ENCODE assay signal across 8 mouse cellular contexts in the genomic region with DNA sequence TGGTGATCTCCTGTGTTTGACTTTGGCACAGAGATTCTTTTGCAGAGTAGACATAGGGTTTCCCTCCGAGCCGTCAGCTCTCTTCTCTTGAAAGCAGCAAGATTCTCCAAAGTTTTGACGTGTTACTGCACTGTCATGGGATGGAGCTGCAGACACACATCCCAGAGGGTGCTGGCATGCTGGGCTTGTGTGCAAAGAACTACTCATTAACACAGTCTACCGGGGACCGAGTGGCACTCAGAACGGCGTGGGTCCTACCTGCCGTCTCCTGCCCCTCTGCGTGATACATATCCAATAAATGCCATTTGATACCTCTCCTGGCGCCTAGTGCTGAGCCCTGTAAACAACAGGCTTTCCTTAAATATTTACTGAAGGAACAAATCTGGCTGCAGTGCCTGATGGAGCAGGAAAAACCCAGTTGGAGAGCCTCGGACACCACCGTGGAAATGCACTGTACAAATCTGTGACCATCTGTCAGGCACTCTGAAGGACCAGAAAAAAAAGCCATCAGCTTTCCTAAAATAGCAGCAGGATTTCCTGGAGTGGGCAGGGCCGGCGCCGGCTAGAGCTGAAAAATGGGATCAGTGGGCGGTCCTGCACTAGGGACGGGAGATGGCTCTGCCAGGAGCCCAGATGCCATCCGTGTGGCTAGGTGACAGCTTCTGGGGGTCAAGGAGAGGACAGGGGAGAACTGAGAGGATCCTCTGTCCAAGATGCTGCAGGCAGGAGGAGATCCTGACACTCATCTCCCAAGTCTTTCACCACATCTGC. TPM values are rescaled to one million over a fixed set of nuclear protein-coding genes. Genes with fewer than 3 reads are reported as not detected.
DNase-seq lines count a peak whose midpoint lies in the region; ATAC-seq and TF ChIP-seq lines count a peak whose summit lies in the region.

No protein-coding gene starts in this region.

- H3K4me3 ChIP-seq in forebrain, embryonic 10.5 days, result no peak overlapping the region
- H3K4me3 ChIP-seq in forebrain, embryonic 11.5 days (ENCODE audit: low read depth, low read length), result no peak overlapping the region
- H3K4me3 ChIP-seq in forebrain, embryonic 13.5 days, result no peak overlapping the region
- peak overlapping the region; percentile 18; the same call in 1 of the 2 replicates for H3K4me3 ChIP-seq in heart, embryonic 15.5 days
- H3K4me3 ChIP-seq in kidney, postnatal 0 days (replicated peaks; ENCODE audit: low read depth, low read length), result no peak overlapping the region

- H3K4me2 ChIP-seq in forebrain, embryonic 11.5 days (ENCODE audit: low read depth, low read length, severe bottlenecking), result no peak overlapping the region
- H3K4me2 ChIP-seq in forebrain, embryonic 13.5 days, result 0 out of 2 replicates have a peak overlapping the region, but pooled peaks have one; percentile 5
- H3K4me2 ChIP-seq in heart, embryonic 15.5 days, result peak overlapping the region; percentile 54
- H3K4me2 ChIP-seq in kidney, postnatal 0 days (ENCODE audit: low read length), result peak overlapping the region; percentile 30; the same call in 1 of the 2 replicates

- H3K9me3 ChIP-seq in forebrain, embryonic 10.5 days, result peaks cover 8% of the 10 kb centered on the region; the same call in 1 of the 2 replicates
- H3K9me3 ChIP-seq in forebrain, embryonic 11.5 days (ENCODE audit: control insufficient read depth, low read length), result no peaks in the 10 kb centered on the region
- 0 out of 2 replicates have a peak, but pooled peaks cover 7% of the 10 kb centered on the region for H3K9me3 ChIP-seq in forebrain, embryonic 13.5 days (replicated peaks)
- H3K9me3 ChIP-seq in heart, embryonic 15.5 days (replicated peaks), result no peaks in the 10 kb centered on the region
- H3K9me3 ChIP-seq in kidney, postnatal 0 days (replicated peaks; ENCODE audit: low read length), result no peaks in the 10 kb centered on the region; the same call in 1 of the 2 replicates

- H3K27ac ChIP-seq in forebrain, embryonic 10.5 days, result peak overlapping the region; percentile 63
- no peak overlapping the region for H3K27ac ChIP-seq in forebrain, embryonic 11.5 days (ENCODE audit: low read depth, low read length)
- H3K27ac ChIP-seq in forebrain, embryonic 13.5 days, result peak overlapping the region; percentile 65
- peak overlapping the region; percentile 74 for H3K27ac ChIP-seq in heart, embryonic 15.5 days
- peak overlapping the region; percentile 73 for H3K27ac ChIP-seq in kidney, postnatal 0 days

- WGBS in forebrain, embryonic 10.5 days, result 62% methylated on average over 18 of the region's 18 CpGs
- 63% methylated on average over 18 of the region's 18 CpGs for WGBS in forebrain, embryonic 11.5 days
- WGBS in forebrain, embryonic 13.5 days, result 51% methylated on average over 18 of the region's 18 CpGs
- 11% methylated on average over 18 of the region's 18 CpGs for WGBS in heart, embryonic 15.5 days
- WGBS in kidney, postnatal 0 days, result 17% methylated on average over 18 of the region's 18 CpGs

- ATAC-seq in forebrain, embryonic 11.5 days (replicated peaks; ENCODE audit: low FRiP score), result no peak
- 0 out of 2 replicates have a peak, but pooled peaks have one; percentile 24 for ATAC-seq in forebrain, embryonic 13.5 days
- peak; percentile 61 for ATAC-seq in heart, embryonic 15.5 days (replicated peaks; ENCODE audit: insufficient number of reproducible peaks, insufficient read depth, low FRiP score, low read depth)
- peak; percentile 55; the same call in 1 of the 2 replicates for ATAC-seq in kidney, postnatal 0 days (replicated peaks; ENCODE audit: low FRiP score, low read depth)

- no peaks in the 10 kb centered on the region for H3K36me3 ChIP-seq in forebrain, embryonic 10.5 days (replicated peaks)
- H3K36me3 ChIP-seq in forebrain, embryonic 11.5 days (ENCODE audit: control insufficient read depth, insufficient read depth, low read length), result no peaks in the 10 kb centered on the region
- no peaks in the 10 kb centered on the region for H3K36me3 ChIP-seq in forebrain, embryonic 13.5 days (ENCODE audit: poor library complexity, severe bottlenecking)
- H3K36me3 ChIP-seq in heart, embryonic 15.5 days, result no peaks in the 10 kb centered on the region
- no peaks in the 10 kb centered on the region for H3K36me3 ChIP-seq in kidney, postnatal 0 days (ENCODE audit: insufficient read depth, low read length)

- TF ChIP-seq CTCF in kidney, postnatal 0 days (IDR thresholded peaks at IDR 0.05; ENCODE audit: low read depth), result 0 out of 2 replicates have a peak, but pooled peaks have one; percentile 9

- no peaks in the 10 kb centered on the region for H3K27me3 ChIP-seq in forebrain, embryonic 10.5 days (ENCODE audit: poor library complexity, severe bottlenecking)
- H3K27me3 ChIP-seq in forebrain, embryonic 11.5 days (ENCODE audit: control insufficient read depth, insufficient read depth, low read length), result no peaks in the 10 kb centered on the region
- H3K27me3 ChIP-seq in forebrain, embryonic 13.5 days, result no peaks in the 10 kb centered on the region
- no peaks in the 10 kb centered on the region; the same call in 1 of the 2 replicates for H3K27me3 ChIP-seq in heart, embryonic 15.5 days
- no peaks in the 10 kb centered on the region for H3K27me3 ChIP-seq in kidney, postnatal 0 days (ENCODE audit: insufficient read depth, low read length)

- peaks cover 33% of the 10 kb centered on the region for H3K4me1 ChIP-seq in forebrain, embryonic 10.5 days
- 0 out of 2 replicates have a peak, but pooled peaks cover 4% of the 10 kb centered on the region for H3K4me1 ChIP-seq in forebrain, embryonic 11.5 days (replicated peaks; ENCODE audit: control insufficient read depth, insufficient read depth, low read length)
- peaks cover 19% of the 10 kb centered on the region for H3K4me1 ChIP-seq in forebrain, embryonic 13.5 days
- peaks cover 26% of the 10 kb centered on the region for H3K4me1 ChIP-seq in heart, embryonic 15.5 days (replicated peaks)
- peaks cover 10% of the 10 kb centered on the region for H3K4me1 ChIP-seq in kidney, postnatal 0 days (replicated peaks; ENCODE audit: insufficient read depth, low read length)

- DNase-seq in forebrain, embryonic 10.5 days (ENCODE audit: extremely low spot score, low spot score), result no peak
- DNase-seq in forebrain, embryonic 11.5 days (ENCODE audit: low spot score), result no peak
- DNase-seq in kidney, postnatal 0 days (ENCODE audit: low spot score), result peak; percentile 89
- DNase-seq in lung, adult 18-20 months, result peak; percentile 58 to 73
- DNase-seq in retina, adult 2 months (ENCODE audit: low read depth, low spot score), result peak; percentile 60
- no peak for DNase-seq in thymus, adult 18-20 months

- H3K9ac ChIP-seq in forebrain, embryonic 11.5 days (ENCODE audit: low read length), result no peak overlapping the region
- no peak overlapping the region for H3K9ac ChIP-seq in forebrain, embryonic 13.5 days
- no peak overlapping the region; the same call in 1 of the 2 replicates for H3K9ac ChIP-seq in heart, embryonic 15.5 days
- H3K9ac ChIP-seq in kidney, postnatal 0 days (ENCODE audit: low read depth, low read length), result peak overlapping the region; percentile 1; the same call in 1 of the 2 replicates

RNA-seq across cellular contexts. Expression of gene Rflna, which starts 42.7 kb away (rescaled TPM):
- polyA plus RNA-seq in forebrain, embryonic 10.5 days (2016; fragmentation: Nextera tagmentation; extraction: Ambion mirVana), result 3.4 and 4.3 TPM in 2 replicates
- polyA plus RNA-seq in forebrain, embryonic 11.5 days (2014; fragmentation: Nextera tagmentation; extraction: Ambion mirVana), result 4.5 and 6.0 TPM in 2 replicates
- 2.7 and 3.5 TPM in 2 replicates for polyA plus RNA-seq in forebrain, embryonic 13.5 days (2015; fragmentation: Nextera tagmentation; extraction: Ambion mirVana)
- 1.3 and 2.3 TPM in 2 replicates for polyA plus RNA-seq in heart, embryonic 15.5 days (2015; fragmentation: Nextera tagmentation; extraction: Ambion mirVana)
- 8.5 and 9.1 TPM in 2 replicates for polyA plus RNA-seq in kidney, postnatal 0 days (2015; fragmentation: Nextera tagmentation; extraction: Ambion mirVana)

Comparison
In these comparisons a context has a peak if more than half of its experiments do, and no peak if none do; other contexts are left out.
1. DNase-seq: peak in kidney, postnatal 0 days (single experiment), lung, adult 18-20 months (2 of 2) and retina, adult 2 months (single experiment); none in forebrain, embryonic 10.5 days (single experiment), forebrain, embryonic 11.5 days (single experiment) and thymus, adult 18-20 months (0 of 2).